Mouse (Mus musculus) myocyte (in vitro differentiated cells): ENCODE measurements at regions not wholly inside any gene's neighbourhood (a gene's known extent, or its start where the extent isn't known, plus 50 kb on each side); places are given as distances from the start of the nearest gene placed in this dataset.

Experiments used
- CEBPB ChIP-seq: IDR thresholded peaks from 2 replicates; pipeline ENCODE4 v1.6.1; 2011; ENCODE audit warnings: mild to moderate bottlenecking, moderate library complexity; ENCODE audit not compliant: poor library complexity, insufficient read depth, severe bottlenecking
- E2F4 ChIP-seq: IDR thresholded peaks from one replicate; pipeline ENCODE4 v1.6.1; 2011; ENCODE audit warnings: mild to moderate bottlenecking, control low read depth, moderate library complexity; ENCODE audit not compliant: insufficient read depth
- MAX ChIP-seq: IDR thresholded peaks from one replicate; pipeline ENCODE4 v1.6.1; 2011; ENCODE audit warnings: low read depth, mild to moderate bottlenecking, control low read depth
- POLR2A ChIP-seq: IDR thresholded peaks from one replicate; pipeline ENCODE4 v1.6.1; 2011; ENCODE audit warnings: low read depth, mild to moderate bottlenecking, control low read depth, moderate library complexity; ENCODE audit not compliant: insufficient read length
- POLR2AphosphoS2 ChIP-seq: IDR thresholded peaks from one replicate; pipeline ENCODE4 v1.6.1; 2011; ENCODE audit warnings: low read depth, control low read depth; ENCODE audit not compliant: insufficient read length
- REST ChIP-seq: IDR thresholded peaks from one replicate; pipeline ENCODE4 v1.6.1; 2011; ENCODE audit warnings: mild to moderate bottlenecking, control low read depth, moderate library complexity; ENCODE audit not compliant: insufficient read depth, insufficient read length
- TCF12 ChIP-seq: IDR thresholded peaks from one replicate; pipeline ENCODE4 v1.6.1; 2011; ENCODE audit warnings: mild to moderate bottlenecking, control low read depth; ENCODE audit not compliant: poor library complexity, insufficient read depth, severe bottlenecking
- TCF3 ChIP-seq: IDR thresholded peaks from one replicate; pipeline ENCODE4 v1.6.1; 2011; ENCODE audit warnings: low read depth, control low read depth; ENCODE audit not compliant: insufficient read length
- USF1 ChIP-seq: IDR thresholded peaks from one replicate; pipeline ENCODE4 v1.6.1; 2011; ENCODE audit warnings: low read depth, mild to moderate bottlenecking, control low read depth, moderate library complexity

- no peak for TF ChIP-seq TCF12
- no peak for TF ChIP-seq TCF3
- TF ChIP-seq POLR2A = no peak
- no peak for TF ChIP-seq USF1
- TF ChIP-seq CEBPB = no peak
- no peak for TF ChIP-seq REST
- TF ChIP-seq MAX = no peak
- TF ChIP-seq E2F4 = no peak
- TF ChIP-seq POLR2AphosphoS2 = no peak
Measured at GRCm38 (mm10) chr16:75240383-75240782, 345.5 kb downstream of the Lipi start.
